Mouse (Mus musculus): ENCODE measurements around the gene Rpa2. TPM values are rescaled to one million over a fixed set of nuclear protein-coding genes. Genes with fewer than 3 reads are reported as not detected.
"Not testable (repeated sequence)": the region's sequence is repeated elsewhere in the genome, so short reads cannot be mapped to it uniquely, and the experiment has no call there.

Rpa2 gene
- polyA plus RNA-seq, 1 experiment = 52.3 TPM

GRCm38 (mm10) chr4:132794028-132794427 lies 25.9 kb downstream of the Rpa2 start:
- Histone ChIP-seq H3K4me3 (replicated peaks; ENCODE audit: control insufficient read depth, low read depth, low read length) (peak overlapping the region; percentile 41), H3K4me1 (ENCODE audit: control insufficient read depth, insufficient read depth, low read length) (peaks cover 4% of the 10 kb centered on the region; the same call in 1 of the 2 replicates), H3K27ac (ENCODE audit: control insufficient read depth, insufficient read depth, low read depth, low read length, poor library complexity) (peak overlapping the region; percentile 89)
- WGBS = 5% methylated on average over 9 of the region's 9 CpGs
- TF ChIP-seq CTCF (IDR thresholded peaks at IDR 0.05; ENCODE audit: control insufficient read depth, insufficient read depth, low read length) (peak; percentile 18; the same call in 1 of the 2 replicates), POLR2A (IDR thresholded peaks at IDR 0.05; ENCODE audit: borderline replicate concordance, control insufficient read depth, low read depth, low read length) (no peak; the same call in 1 of the 2 replicates)

DNA sequence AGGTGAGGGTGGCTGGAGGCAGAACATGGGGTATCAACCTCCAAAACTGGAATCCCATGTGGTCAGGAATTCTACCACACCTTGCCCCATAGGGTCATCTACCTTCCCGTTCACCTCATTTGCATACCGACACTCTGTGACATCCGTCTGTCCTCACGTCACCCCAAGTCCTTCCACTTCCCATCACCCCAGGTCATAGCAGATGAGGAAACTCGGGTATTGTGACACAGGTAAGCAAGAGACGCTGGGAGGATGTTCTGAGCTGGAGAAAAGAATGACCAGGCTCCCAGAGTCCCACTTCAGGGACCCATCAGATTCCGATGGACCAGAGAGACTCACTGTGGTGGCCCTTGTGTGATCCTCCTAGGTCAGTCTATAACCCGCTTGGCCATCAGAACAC lies 26.6 kb downstream of the Rpa2 start:
- Histone ChIP-seq H3K27ac (ENCODE audit: control insufficient read depth, insufficient read depth, low read depth, low read length, poor library complexity) (peak overlapping the region; percentile 91), H3K4me1 (ENCODE audit: control insufficient read depth, insufficient read depth, low read length) (peaks cover 4% of the 10 kb centered on the region; the same call in 1 of the 2 replicates), H3K4me3 (replicated peaks; ENCODE audit: control insufficient read depth, low read depth, low read length) (peak overlapping the region; percentile 84)
- 25% methylated on average over 8 of the region's 8 CpGs for WGBS
- no peak for TF ChIP-seq CTCF (IDR thresholded peaks at IDR 0.05; ENCODE audit: control insufficient read depth, insufficient read depth, low read length)
- no peak for TF ChIP-seq POLR2A (IDR thresholded peaks at IDR 0.05; ENCODE audit: borderline replicate concordance, control insufficient read depth, low read depth, low read length)

DNA sequence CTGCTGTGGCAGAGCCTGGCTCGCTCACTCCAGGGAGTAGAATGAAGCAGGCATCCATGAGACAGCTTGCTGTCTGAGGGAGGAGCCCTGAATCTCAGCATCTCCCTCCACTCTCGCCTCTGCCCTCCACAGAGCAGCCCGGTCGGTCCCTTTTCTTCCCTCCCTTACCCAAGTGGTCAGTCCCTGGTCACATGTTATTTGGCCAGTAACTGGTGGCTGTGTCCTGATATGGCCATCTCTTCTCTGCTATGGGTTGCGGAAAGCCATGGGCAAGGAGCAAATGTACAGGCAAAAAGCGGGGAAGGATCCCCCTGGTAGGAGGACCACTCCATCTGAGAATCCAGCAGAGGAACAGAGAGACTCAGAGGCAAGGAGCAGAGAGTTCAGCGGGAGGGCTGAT lies 27.0 kb downstream of the Rpa2 start:
- TF ChIP-seq CTCF (IDR thresholded peaks at IDR 0.05; ENCODE audit: control insufficient read depth, insufficient read depth, low read length) (no peak), POLR2A (IDR thresholded peaks at IDR 0.05; ENCODE audit: borderline replicate concordance, control insufficient read depth, low read depth, low read length) (no peak)
- WGBS = 52% methylated on average over 7 of the region's 7 CpGs
- peak overlapping the region; percentile 84 for H3K4me3 ChIP-seq (replicated peaks; ENCODE audit: control insufficient read depth, low read depth, low read length)
- peaks cover 4% of the 10 kb centered on the region; the same call in 1 of the 2 replicates for H3K4me1 ChIP-seq (ENCODE audit: control insufficient read depth, insufficient read depth, low read length)
- peak overlapping the region; percentile 91 for H3K27ac ChIP-seq (ENCODE audit: control insufficient read depth, insufficient read depth, low read depth, low read length, poor library complexity)

DNA sequence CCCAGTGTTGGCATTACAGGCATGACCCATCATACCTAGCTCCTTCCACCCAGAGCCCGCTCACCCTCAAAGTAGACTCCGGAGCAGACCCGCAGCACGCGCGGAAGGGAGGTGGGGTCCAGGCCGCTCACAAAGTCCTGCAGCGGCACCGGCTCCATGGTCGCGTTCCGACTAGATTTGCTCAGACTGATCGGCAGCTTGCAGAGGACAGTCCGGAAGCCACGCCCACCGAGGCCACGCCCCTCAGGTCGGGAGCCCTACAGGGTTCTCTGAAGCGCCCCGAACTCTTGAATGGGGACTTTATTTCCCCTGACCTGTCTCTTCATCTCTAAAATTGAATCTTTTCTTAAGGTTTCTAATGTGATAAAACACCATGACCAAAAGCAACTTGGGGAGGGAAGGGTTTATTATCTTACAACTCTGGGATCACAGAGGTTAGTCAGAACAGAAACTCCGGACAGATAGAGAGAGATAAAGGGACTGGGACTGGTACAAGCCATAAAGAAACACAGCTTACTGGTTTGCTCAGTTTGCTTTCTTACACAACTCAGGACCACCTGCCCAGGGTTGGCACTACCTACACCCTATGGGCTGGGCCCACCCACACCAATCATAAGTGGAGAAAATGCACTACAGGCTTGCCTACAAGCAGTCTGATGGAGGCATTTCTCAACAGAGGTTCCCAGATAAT lies 28.2 kb downstream of the Rpa2 start, which contains the start of gene Themis2:
TSS of gene Themis2 (minus strand) at position 192 of the 691 bp plus-strand sequence.
- H3K4me1 ChIP-seq (ENCODE audit: control insufficient read depth, insufficient read depth, low read length) = peaks cover 4% of the 10 kb centered on the region; the same call in 1 of the 2 replicates
- H3K27ac ChIP-seq (ENCODE audit: control insufficient read depth, insufficient read depth, low read depth, low read length, poor library complexity) = peak within 1 kb of the TSS; percentile 91
- peak within 1 kb of the TSS; percentile 84 for H3K4me3 ChIP-seq (replicated peaks; ENCODE audit: control insufficient read depth, low read depth, low read length)
- 1% methylated on average over 21 of the region's 21 CpGs for WGBS
- TF ChIP-seq CTCF (IDR thresholded peaks at IDR 0.05; ENCODE audit: control insufficient read depth, insufficient read depth, low read length) = no peak
- peak; percentile 95 for TF ChIP-seq POLR2A (IDR thresholded peaks at IDR 0.05; ENCODE audit: borderline replicate concordance, control insufficient read depth, low read depth, low read length)

- 24% methylated on average over 1 of the region's 1 CpGs for WGBS
- Histone ChIP-seq H3K4me1 (ENCODE audit: control insufficient read depth, insufficient read depth, low read length) (peaks cover 5% of the 10 kb centered on the region), H3K4me3 (replicated peaks; ENCODE audit: control insufficient read depth, low read depth, low read length) (no peak overlapping the region), H3K27ac (ENCODE audit: control insufficient read depth, insufficient read depth, low read depth, low read length, poor library complexity) (no peak overlapping the region)
- no peak for TF ChIP-seq CTCF (IDR thresholded peaks at IDR 0.05; ENCODE audit: control insufficient read depth, insufficient read depth, low read length)
- no peak for TF ChIP-seq POLR2A (IDR thresholded peaks at IDR 0.05; ENCODE audit: borderline replicate concordance, control insufficient read depth, low read depth, low read length)
These were observed 29.3 kb downstream of the Rpa2 start for GRCm38 (mm10) chr4:132797461-132797860.

- peak overlapping the region; percentile 54 for H3K27ac ChIP-seq (ENCODE audit: control insufficient read depth, insufficient read depth, low read depth, low read length, poor library complexity)
- H3K4me1 ChIP-seq (ENCODE audit: control insufficient read depth, insufficient read depth, low read length) = peaks cover 7% of the 10 kb centered on the region
- TF ChIP-seq POLR2A (IDR thresholded peaks at IDR 0.05; ENCODE audit: borderline replicate concordance, control insufficient read depth, low read depth, low read length) (no peak), CTCF (IDR thresholded peaks at IDR 0.05; ENCODE audit: control insufficient read depth, insufficient read depth, low read length) (no peak)
- 8% methylated on average over 4 of the region's 4 CpGs for WGBS
- H3K4me3 ChIP-seq (replicated peaks; ENCODE audit: control insufficient read depth, low read depth, low read length) = no peak overlapping the region
These were observed 29.9 kb downstream of the Rpa2 start for GRCm38 (mm10) chr4:132798028-132798427.

- not testable (repeated sequence) for H3K27ac ChIP-seq (ENCODE audit: control insufficient read depth, insufficient read depth, low read depth, low read length, poor library complexity); H3K4me1 ChIP-seq (ENCODE audit: control insufficient read depth, insufficient read depth, low read length); H3K4me3 ChIP-seq (replicated peaks; ENCODE audit: control insufficient read depth, low read depth, low read length)
- 93% methylated on average over 3 of the region's 3 CpGs for WGBS
These were observed 30.5 kb downstream of the Rpa2 start for GRCm38 (mm10) chr4:132798666-132799065.

DNA sequence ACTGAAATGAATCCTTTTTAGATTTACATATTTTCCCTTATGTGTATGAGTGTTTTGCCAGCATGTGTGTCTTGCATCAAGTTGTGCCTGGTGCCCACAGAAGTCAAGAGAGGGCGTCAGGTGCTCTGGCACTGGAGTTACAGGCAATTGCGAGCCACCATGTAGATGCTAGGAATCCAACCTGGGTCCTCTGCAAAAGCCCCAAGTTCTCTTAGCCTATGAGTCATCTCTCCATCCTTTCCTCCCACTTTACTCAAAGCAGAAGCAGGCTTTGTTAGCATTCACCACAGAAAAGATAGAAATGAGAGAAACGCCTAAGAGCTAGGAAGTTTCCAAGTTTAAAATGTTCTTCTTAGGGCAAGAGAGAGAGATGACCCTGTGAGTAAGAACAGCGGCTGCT lies 31.7 kb downstream of the Rpa2 start:
- 79% methylated on average over 4 of the region's 4 CpGs for WGBS
- Histone ChIP-seq H3K4me1 (ENCODE audit: control insufficient read depth, insufficient read depth, low read length) (peaks cover 7% of the 10 kb centered on the region), H3K4me3 (replicated peaks; ENCODE audit: control insufficient read depth, low read depth, low read length) (no peak overlapping the region), H3K27ac (ENCODE audit: control insufficient read depth, insufficient read depth, low read depth, low read length, poor library complexity) (no peak overlapping the region)
- TF ChIP-seq CTCF (IDR thresholded peaks at IDR 0.05; ENCODE audit: control insufficient read depth, insufficient read depth, low read length) (no peak), POLR2A (IDR thresholded peaks at IDR 0.05; ENCODE audit: borderline replicate concordance, control insufficient read depth, low read depth, low read length) (no peak)
